Mouse (Mus musculus): ENCODE data around the gene Pf4.

- TF ChIP-seq CHD2 (IDR thresholded peaks at IDR 0.05; ENCODE audit: low read depth, low read length) (no peak), ZC3H11A (IDR thresholded peaks at IDR 0.05; ENCODE audit: borderline replicate concordance, low read depth, low read length) (no peak), HCFC1 (IDR thresholded peaks at IDR 0.05; ENCODE audit: borderline replicate concordance, insufficient read depth, low read length) (no peak), ZNF384 (IDR thresholded peaks at IDR 0.05; ENCODE audit: low read depth, low read length) (no peak)
Observed at GRCm38 (mm10) chr5:90807176-90807950, 35.1 kb downstream of the Pf4 start.
